Mouse (Mus musculus) CH12F3 (cell line): Measurements from ENCODE around the gene Fndc3a.

ENCODE experiments used
- in situ Hi-C: fragments of 300-500 bp; cut with MboI; formaldehyde crosslinking; loops from 2 replicates; pipeline ENCODE4 v1.14.3; 2020; ENCODE audit warnings: low sequenced_read_pairs

Fndc3a gene

GRCm38 (mm10) chr14:72709710-72710340, at the start of gene Fndc3a:
Gene Fndc3a, minus strand, starts transcription at chr14:72710003.
- in situ Hi-C loops: loop anchor here (25.0 kb wide), 1 partner anchor 277 kb away; no protein-coding TSS in a partner anchor

- in situ Hi-C loops: no loop called here
Measured at GRCm38 (mm10) chr14:72752893-72753292, 43.1 kb upstream of the Fndc3a start.

- in situ Hi-C loops: no loop called here
Measured at GRCm38 (mm10) chr14:72750426-72751182, 40.8 kb upstream of the Fndc3a start.

GRCm38 (mm10) chr14:72748331-72748730, 38.5 kb upstream of the Fndc3a start:
- in situ Hi-C loops: no loop called here

DNA sequence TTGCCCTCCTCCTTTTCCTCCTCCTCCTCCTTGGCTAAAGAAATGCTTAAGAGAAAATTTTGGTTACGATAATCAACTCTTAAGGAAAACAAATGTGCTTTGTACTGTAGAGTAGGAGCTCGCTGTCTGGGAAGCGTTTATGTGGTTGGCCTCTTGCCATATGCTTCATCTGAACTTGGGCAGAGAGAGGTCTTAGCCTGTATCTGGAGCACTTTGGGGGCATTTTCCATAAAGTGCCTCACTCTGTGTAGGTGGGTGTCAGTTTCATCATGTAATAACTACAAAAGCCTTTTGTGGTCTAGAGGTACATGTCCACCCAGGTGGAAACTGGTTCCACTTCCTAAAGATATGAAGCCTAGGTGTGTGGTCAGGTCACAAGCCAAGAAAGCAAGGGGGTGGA, 31.9 kb upstream of the Fndc3a start:
- in situ Hi-C loops: no loop called here

DNA sequence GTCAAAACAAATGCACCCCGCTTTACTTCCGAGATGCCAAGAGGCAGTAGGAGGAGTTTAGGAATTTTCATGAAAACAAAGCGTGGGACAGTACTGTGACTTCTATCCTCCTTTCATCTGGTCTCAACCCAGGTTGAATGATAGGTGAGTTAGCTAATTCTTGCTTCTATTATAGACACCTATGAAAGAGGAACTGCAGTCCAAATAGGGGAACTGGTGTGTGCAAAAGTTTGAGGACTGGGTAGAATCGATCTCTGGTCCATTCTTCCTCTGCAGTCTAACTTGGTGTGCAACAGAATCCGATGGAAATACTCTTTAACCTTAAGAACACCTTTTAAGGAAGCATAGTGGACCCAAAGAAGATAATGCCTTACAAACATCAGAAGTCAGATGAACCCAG, 30.5 kb upstream of the Fndc3a start:
- in situ Hi-C loops: no loop called here

DNA sequence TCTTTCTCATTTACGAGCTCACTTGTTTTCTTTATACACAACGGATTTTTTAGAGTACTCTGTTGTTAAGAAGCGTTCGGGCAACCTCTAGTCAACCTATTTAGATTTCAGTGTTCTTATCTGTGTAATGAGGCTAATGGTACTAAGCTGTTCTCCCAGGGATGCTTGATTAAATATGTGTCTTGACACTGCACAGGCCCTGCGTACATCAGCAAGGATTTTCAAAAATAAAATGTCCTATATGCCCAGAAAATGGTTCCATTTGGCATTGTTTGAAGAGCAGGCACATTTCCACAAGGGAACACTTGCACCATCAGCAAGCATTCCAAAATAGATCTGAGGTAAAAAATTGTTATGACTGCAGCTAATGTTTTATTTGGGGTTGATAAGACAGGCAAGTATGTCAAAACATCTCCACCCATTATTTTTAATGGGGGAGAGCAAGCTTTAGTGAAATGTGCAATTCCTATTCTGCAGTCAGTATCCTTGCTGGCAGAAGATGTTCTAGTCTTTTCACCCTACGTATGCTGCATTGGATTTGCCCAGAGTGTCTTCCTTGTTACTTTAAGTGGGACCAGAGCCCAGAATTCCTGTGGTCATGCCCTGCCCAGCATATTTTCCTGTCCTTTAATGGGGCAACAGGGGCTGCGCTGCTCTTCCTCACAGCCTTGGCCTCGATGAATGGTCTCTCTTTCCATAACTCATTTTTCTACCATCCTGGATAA, 29.8 kb upstream of the Fndc3a start:
- in situ Hi-C loops: no loop called here

DNA sequence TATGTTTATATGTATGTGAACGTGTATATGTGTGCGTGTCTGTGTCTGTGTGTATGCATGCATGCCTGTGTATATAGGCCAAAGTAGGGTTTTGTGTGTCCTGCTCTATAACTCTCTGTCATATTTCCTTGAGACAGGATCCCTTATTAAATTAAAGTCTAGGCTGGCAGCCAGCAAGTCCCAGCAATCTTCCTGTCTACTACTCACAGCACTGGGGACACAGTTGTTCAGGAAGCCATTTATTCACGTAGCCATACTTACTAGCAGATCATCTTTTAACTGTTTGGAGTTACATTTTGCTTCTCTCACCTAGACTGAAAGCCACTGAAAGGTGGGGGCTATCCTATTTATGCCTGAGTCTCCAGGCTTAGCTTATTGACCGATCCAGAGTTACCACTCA, 29.0 kb upstream of the Fndc3a start:
- in situ Hi-C loops: no loop called here

GRCm38 (mm10) chr14:72738217-72738616, 28.4 kb upstream of the Fndc3a start:
- in situ Hi-C loops: no loop called here

DNA sequence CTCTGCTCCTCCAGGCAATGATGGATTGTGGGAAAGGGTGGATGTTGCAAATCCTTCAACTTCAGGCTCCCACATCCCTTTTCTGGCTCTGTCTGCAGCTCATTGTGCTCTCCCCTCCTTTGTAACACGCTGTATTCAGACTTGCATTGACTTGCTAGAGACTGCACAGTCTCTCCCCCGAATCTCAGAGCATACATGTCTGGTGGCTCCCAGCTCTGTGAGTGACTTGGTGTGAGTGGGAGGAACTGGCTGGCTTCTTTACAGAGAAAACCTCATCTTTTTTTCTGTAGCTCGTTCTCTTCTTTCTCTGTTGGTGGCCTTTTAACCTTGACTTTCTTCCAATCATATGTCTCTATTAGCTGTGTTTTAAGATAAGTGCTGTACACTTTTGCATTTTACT, 16.1 kb upstream of the Fndc3a start:
- in situ Hi-C loops: no loop called here

DNA sequence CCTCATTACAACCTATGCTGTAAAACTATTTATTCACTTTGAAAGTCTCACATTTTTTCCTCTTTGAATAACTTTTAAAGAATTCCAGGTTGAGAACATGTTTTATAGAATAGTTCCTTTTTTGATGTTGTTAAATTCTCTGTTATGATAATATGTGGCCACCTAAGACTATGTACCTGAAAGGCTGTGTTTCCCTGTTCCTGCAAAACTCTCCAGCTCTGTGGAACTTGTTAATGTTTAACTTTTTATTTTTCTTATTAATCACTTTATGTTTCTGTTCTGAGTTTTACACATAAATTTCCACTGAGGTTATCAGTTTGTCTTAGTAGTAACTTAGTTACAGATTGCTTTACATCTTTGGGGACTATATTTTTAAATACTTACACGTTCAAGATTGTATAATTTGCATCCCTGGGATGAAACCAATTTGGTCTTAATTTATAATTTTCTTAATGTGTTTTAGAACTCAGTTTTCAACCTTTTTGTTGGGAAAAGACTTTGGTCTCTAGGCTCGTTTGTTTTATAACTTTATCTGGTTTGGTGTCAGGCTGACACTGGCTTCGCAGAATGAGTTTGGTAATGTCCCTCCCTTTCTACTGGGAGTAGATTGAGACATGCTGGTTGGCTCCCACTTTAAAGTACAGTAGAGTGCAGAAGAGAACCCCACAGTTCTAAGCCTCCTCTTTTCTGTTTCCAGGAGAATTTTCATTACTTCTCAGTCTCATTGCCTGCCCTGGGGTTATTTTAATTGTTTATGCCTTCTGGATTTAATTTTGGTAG, 12.7 kb upstream of the Fndc3a start:
- in situ Hi-C loops: loop anchor here (25.0 kb wide), 1 partner anchor 265 kb away; no protein-coding TSS in a partner anchor

- in situ Hi-C loops: loop anchor here (25.0 kb wide), 1 partner anchor 271 kb away; no protein-coding TSS in a partner anchor
Measured at GRCm38 (mm10) chr14:72716175-72716574, 6.4 kb upstream of the Fndc3a start.

DNA sequence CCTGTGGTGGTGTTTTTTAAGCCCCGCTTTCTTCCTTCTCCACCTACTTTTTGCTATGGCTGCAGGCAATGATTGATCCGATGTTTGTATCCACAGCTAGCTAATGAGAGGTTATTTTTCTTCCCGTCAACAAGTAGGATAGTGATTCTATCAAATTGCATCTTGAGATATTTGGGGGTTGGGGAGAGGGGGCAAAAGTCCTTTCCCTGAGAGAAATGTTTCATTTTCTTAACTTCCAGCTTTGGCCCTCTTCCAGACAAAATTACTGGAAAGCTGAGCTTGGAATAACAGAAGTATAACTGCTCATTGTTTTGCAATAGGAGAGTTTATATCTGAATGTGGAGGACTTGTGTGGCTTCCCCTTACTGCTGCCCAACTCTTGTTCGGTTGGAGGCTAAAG, 1.3 kb upstream of the Fndc3a start:
- in situ Hi-C loops: loop anchor here (25.0 kb wide), 1 partner anchor 276 kb away; no protein-coding TSS in a partner anchor

DNA sequence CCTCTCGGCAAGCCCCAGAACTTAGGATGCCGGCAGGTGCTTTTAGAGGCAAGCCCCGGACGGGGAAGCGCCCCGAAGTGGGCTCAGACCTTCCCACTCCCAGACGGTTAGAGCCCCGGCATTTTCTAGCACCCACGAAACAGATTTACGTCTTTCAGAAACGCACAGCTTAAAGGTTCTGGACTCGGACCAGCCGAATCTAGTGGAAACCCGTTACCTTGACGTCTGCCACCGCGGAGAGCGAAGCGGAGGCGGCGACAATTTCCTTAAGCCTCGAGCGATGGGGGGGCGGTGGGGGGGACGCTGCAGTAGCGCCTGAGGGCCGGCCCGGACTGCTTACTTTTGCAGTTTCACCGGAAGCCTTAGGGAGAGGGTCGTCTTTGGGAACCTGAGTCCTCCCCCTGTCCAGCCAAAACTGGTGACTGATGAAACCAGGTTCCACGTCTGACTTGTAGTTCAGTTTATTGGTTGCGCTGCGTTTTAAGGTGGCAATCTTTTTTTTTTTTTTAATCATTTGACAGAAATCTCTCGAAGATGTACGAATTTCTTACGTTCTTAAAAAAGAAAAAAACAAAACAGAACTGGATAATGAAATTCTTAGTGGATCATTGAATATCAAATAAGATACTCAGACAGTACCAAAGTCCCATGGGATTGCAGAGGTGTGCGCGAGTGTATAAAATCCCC, 681 bp upstream of the Fndc3a start:
- in situ Hi-C loops: loop anchor here (25.0 kb wide), 1 partner anchor 277 kb away; no protein-coding TSS in a partner anchor

GRCm38 (mm10) chr14:72709091-72709709, 603 bp downstream of the Fndc3a start:
- in situ Hi-C loops: loop anchor here (25.0 kb wide), 1 partner anchor 278 kb away; no protein-coding TSS in a partner anchor

GRCm38 (mm10) chr14:72708581-72708991, 1.2 kb downstream of the Fndc3a start:
- in situ Hi-C loops: loop anchor here (25.0 kb wide), 1 partner anchor 279 kb away; no protein-coding TSS in a partner anchor

DNA sequence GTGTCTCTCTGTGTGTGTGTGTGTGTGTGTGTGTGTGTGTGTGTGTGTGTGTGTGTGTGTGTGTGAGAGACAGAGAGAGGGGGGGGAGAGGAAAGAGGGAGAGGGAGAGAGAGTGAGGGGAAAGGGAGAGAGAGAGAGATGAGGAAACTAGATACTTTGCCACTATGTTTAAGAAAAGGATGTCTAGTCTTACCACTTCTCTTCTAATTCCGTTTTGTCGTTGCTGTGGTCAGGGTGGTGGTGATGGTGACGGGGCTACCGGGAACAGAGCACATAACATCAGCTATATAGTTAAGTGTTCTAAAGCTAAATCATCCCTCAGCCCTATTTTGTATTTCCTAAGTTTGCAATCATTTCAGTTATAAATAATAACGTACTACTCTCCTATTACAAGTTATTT, 9.7 kb downstream of the Fndc3a start:
- in situ Hi-C loops: loop anchor here (25.0 kb wide), 1 partner anchor 287 kb away; no protein-coding TSS in a partner anchor

DNA sequence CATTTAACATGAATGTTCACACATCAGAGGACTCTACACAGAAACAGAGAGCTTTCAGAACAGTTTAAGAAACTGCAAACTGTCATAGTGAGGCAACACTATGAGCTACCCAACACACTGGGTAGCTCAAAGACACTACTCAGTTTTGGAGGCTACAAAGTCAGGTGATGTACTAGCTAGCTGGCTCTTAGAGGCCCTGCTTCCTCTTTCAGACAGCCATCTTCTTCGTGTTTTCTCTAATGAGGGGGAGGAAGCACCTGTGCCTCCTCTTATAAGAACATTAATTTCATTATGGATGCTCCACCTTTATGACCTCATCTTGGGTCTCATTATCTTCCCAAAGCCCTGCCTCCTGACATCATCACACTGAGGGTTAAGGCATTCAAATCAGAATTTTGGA, 18.4 kb downstream of the Fndc3a start:
- in situ Hi-C loops: no loop called here

- in situ Hi-C loops: no loop called here
Measured at GRCm38 (mm10) chr14:72689525-72689924, 20.3 kb downstream of the Fndc3a start.
